Mouse (Mus musculus): ENCODE measurements around the gene Gm17364.

GRCm38 (mm10) chr13:41295886-41296285 lies 22.1 kb upstream of the Gm17364 start:
- no peak for TF ChIP-seq CTCF (IDR thresholded peaks at IDR 0.05; ENCODE audit: borderline replicate concordance, extremely low read depth, insufficient read depth, insufficient read length)
- no peak for TF ChIP-seq POLR2A (IDR thresholded peaks at IDR 0.05; ENCODE audit: borderline replicate concordance, extremely low read depth, insufficient read depth, insufficient read length, poor library complexity, severe bottlenecking)

Data from brain, embryonic 14.5 days (tissue).